Mouse (Mus musculus): ENCODE data around the gene Atp6v1b1. TPM values are rescaled to one million over a fixed set of nuclear protein-coding genes. Genes with fewer than 3 reads are reported as not detected.

Gene Atp6v1b1
- polyA plus RNA-seq, 1 experiment from 2014 or later, result 15.8 TPM

GRCm38 (mm10) chr6:83744126-83744525 lies 1.3 kb downstream of the Atp6v1b1 start:
- Histone ChIP-seq H3K4me1 (ENCODE audit: insufficient read depth, low read length) (no peaks in the 10 kb centered on the region), H3K9me3 (ENCODE audit: low read length) (no peaks in the 10 kb centered on the region), H3K27me3 (ENCODE audit: insufficient read depth, low read length) (0 out of 2 replicates have a peak, but pooled peaks cover 5% of the 10 kb centered on the region), H3K4me3 (ENCODE audit: low read length) (no peak overlapping the region), H3K4me2 (replicated peaks; ENCODE audit: low read depth, low read length) (peak overlapping the region; percentile 14; the same call in 1 of the 2 replicates), H3K36me3 (ENCODE audit: insufficient read depth, low read length) (no peaks in the 10 kb centered on the region), H3K27ac (ENCODE audit: low read length) (peak overlapping the region; percentile 59), H3K9ac (replicated peaks; ENCODE audit: low read length) (no peak overlapping the region)
- peak; percentile 73 for ATAC-seq (ENCODE audit: low FRiP score, low TSS enrichment)
- 61% methylated on average over 5 of the region's 5 CpGs for WGBS

GRCm38 (mm10) chr6:83744557-83744956 lies 1.8 kb downstream of the Atp6v1b1 start:
- H3K9ac ChIP-seq (replicated peaks; ENCODE audit: low read length), result no peak overlapping the region
- H3K36me3 ChIP-seq (ENCODE audit: insufficient read depth, low read length), result no peaks in the 10 kb centered on the region
- 0 out of 2 replicates have a peak, but pooled peaks cover 5% of the 10 kb centered on the region for H3K27me3 ChIP-seq (ENCODE audit: insufficient read depth, low read length)
- peak; percentile 36; the same call in 1 of the 2 replicates for ATAC-seq (ENCODE audit: low FRiP score, low TSS enrichment)
- no peak overlapping the region for H3K4me3 ChIP-seq (ENCODE audit: low read length)
- WGBS, result 65% methylated on average over 5 of the region's 5 CpGs
- H3K27ac ChIP-seq (ENCODE audit: low read length), result peak overlapping the region; percentile 59; the same call in 1 of the 2 replicates
- H3K9me3 ChIP-seq (ENCODE audit: low read length), result no peaks in the 10 kb centered on the region
- no peaks in the 10 kb centered on the region for H3K4me1 ChIP-seq (ENCODE audit: insufficient read depth, low read length)
- H3K4me2 ChIP-seq (replicated peaks; ENCODE audit: low read depth, low read length), result peak overlapping the region; percentile 14; the same call in 1 of the 2 replicates

DNA sequence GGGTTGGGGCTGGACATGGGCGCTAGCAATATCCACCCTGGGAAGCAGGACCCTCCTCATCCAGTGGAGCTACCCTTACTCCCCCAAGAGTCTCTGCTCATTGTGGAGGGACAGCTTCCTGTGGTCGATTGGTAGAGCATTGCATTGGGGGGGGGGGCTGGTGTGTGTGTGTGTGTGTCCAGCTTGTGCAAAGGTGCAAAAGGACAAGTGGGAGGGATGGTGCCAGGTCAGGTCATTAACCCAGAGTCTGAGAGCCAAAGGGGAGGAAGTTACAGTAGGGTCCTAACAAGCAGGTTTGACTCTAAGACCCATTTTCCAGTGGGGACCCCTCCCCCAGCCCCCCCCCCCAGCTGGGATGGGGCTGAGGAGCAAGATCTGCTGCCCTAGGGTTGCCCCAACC lies 2.7 kb downstream of the Atp6v1b1 start:
- Histone ChIP-seq H3K27ac (ENCODE audit: low read length) (no peak overlapping the region), H3K4me1 (ENCODE audit: insufficient read depth, low read length) (no peaks in the 10 kb centered on the region), H3K9me3 (ENCODE audit: low read length) (no peaks in the 10 kb centered on the region), H3K4me3 (ENCODE audit: low read length) (no peak overlapping the region), H3K4me2 (replicated peaks; ENCODE audit: low read depth, low read length) (no peak overlapping the region), H3K9ac (replicated peaks; ENCODE audit: low read length) (no peak overlapping the region), H3K27me3 (ENCODE audit: insufficient read depth, low read length) (0 out of 2 replicates have a peak, but pooled peaks cover 5% of the 10 kb centered on the region), H3K36me3 (ENCODE audit: insufficient read depth, low read length) (no peaks in the 10 kb centered on the region)
- WGBS, result 51% methylated on average over 2 of the region's 2 CpGs
- ATAC-seq (ENCODE audit: low FRiP score, low TSS enrichment), result no peak

- Histone ChIP-seq H3K27me3 (ENCODE audit: insufficient read depth, low read length) (peaks cover 19% of the 10 kb centered on the region; the same call in 1 of the 2 replicates), H3K27ac (ENCODE audit: low read length) (no peak overlapping the region), H3K36me3 (ENCODE audit: insufficient read depth, low read length) (no peaks in the 10 kb centered on the region), H3K4me2 (replicated peaks; ENCODE audit: low read depth, low read length) (no peak overlapping the region), H3K4me1 (ENCODE audit: insufficient read depth, low read length) (no peaks in the 10 kb centered on the region), H3K9me3 (ENCODE audit: low read length) (no peaks in the 10 kb centered on the region), H3K4me3 (ENCODE audit: low read length) (no peak overlapping the region), H3K9ac (replicated peaks; ENCODE audit: low read length) (no peak overlapping the region)
- no peak for ATAC-seq (ENCODE audit: low FRiP score, low TSS enrichment)
- 33% methylated on average over 3 of the region's 3 CpGs for WGBS
These were observed 6.5 kb downstream of the Atp6v1b1 start for GRCm38 (mm10) chr6:83749286-83749685.

- 6% methylated on average over 11 of the region's 11 CpGs for WGBS
- Histone ChIP-seq H3K9me3 (ENCODE audit: low read length) (no peaks in the 10 kb centered on the region), H3K9ac (replicated peaks; ENCODE audit: low read length) (peak overlapping the region; percentile 42), H3K4me2 (replicated peaks; ENCODE audit: low read depth, low read length) (no peak overlapping the region), H3K27ac (ENCODE audit: low read length) (no peak overlapping the region), H3K27me3 (ENCODE audit: insufficient read depth, low read length) (peaks cover 19% of the 10 kb centered on the region), H3K4me1 (ENCODE audit: insufficient read depth, low read length) (no peaks in the 10 kb centered on the region), H3K36me3 (ENCODE audit: insufficient read depth, low read length) (no peaks in the 10 kb centered on the region), H3K4me3 (ENCODE audit: low read length) (no peak overlapping the region)
- no peak for ATAC-seq (ENCODE audit: low FRiP score, low TSS enrichment)
These were observed 7.4 kb downstream of the Atp6v1b1 start for GRCm38 (mm10) chr6:83750171-83750684.

GRCm38 (mm10) chr6:83756051-83756450 lies 13.3 kb downstream of the Atp6v1b1 start:
- Histone ChIP-seq H3K27ac (ENCODE audit: low read length) (no peak overlapping the region), H3K4me3 (ENCODE audit: low read length) (no peak overlapping the region), H3K36me3 (ENCODE audit: insufficient read depth, low read length) (no peaks in the 10 kb centered on the region), H3K27me3 (ENCODE audit: insufficient read depth, low read length) (peaks cover 53% of the 10 kb centered on the region), H3K4me1 (ENCODE audit: insufficient read depth, low read length) (no peaks in the 10 kb centered on the region), H3K4me2 (replicated peaks; ENCODE audit: low read depth, low read length) (no peak overlapping the region), H3K9ac (replicated peaks; ENCODE audit: low read length) (no peak overlapping the region), H3K9me3 (ENCODE audit: low read length) (no peaks in the 10 kb centered on the region)
- WGBS, result 74% methylated on average over 9 of the region's 9 CpGs
- no peak for ATAC-seq (ENCODE audit: low FRiP score, low TSS enrichment)

DNA sequence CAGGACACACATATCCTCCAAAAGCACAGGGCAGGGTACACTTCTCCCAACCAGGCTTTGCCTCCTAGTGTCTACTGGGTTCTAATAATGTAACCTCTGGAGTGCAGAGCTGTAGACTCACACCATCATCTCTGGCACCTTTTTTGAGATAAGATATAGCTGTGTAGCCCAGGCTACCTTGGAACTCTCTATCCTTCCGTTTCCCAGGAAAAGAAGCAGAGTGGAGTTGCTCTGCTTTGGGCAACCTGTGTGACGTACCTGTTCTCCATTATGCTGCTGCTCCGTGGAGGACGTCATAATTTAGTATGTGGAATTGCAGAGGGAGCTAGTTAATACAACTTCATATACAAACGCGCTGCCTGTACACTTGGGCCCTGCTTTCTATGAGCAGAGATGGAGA lies 19.6 kb downstream of the Atp6v1b1 start, which contains the start of gene Ankrd53:
Gene Ankrd53, plus strand, starts transcription at position 301 of the 400 bp plus-strand sequence.
- Histone ChIP-seq H3K27ac (ENCODE audit: low read length) (no peak within 1 kb of the TSS), H3K36me3 (ENCODE audit: insufficient read depth, low read length) (no peaks in the 10 kb centered on the region), H3K4me3 (ENCODE audit: low read length) (peak within 1 kb of the TSS; percentile 42), H3K9ac (replicated peaks; ENCODE audit: low read length) (peak within 1 kb of the TSS; percentile 53), H3K4me1 (ENCODE audit: insufficient read depth, low read length) (peaks cover 9% of the 10 kb centered on the region), H3K27me3 (ENCODE audit: insufficient read depth, low read length) (peaks cover 47% of the 10 kb centered on the region), H3K9me3 (ENCODE audit: low read length) (no peaks in the 10 kb centered on the region), H3K4me2 (replicated peaks; ENCODE audit: low read depth, low read length) (peak within 1 kb of the TSS; percentile 72)
- WGBS, result 21% methylated on average over 6 of the region's 6 CpGs
- ATAC-seq (ENCODE audit: low FRiP score, low TSS enrichment), result no peak

- peak overlapping the region; percentile 53 for H3K9ac ChIP-seq (replicated peaks; ENCODE audit: low read length)
- H3K4me1 ChIP-seq (ENCODE audit: insufficient read depth, low read length), result peaks cover 9% of the 10 kb centered on the region
- WGBS, result 1% methylated on average over 35 of the region's 35 CpGs
- peak overlapping the region; percentile 72 for H3K4me2 ChIP-seq (replicated peaks; ENCODE audit: low read depth, low read length)
- no peaks in the 10 kb centered on the region for H3K36me3 ChIP-seq (ENCODE audit: insufficient read depth, low read length)
- peak overlapping the region; percentile 42 for H3K4me3 ChIP-seq (ENCODE audit: low read length)
- no peak overlapping the region for H3K27ac ChIP-seq (ENCODE audit: low read length)
- peak; percentile 78 for ATAC-seq (ENCODE audit: low FRiP score, low TSS enrichment)
- H3K27me3 ChIP-seq (ENCODE audit: insufficient read depth, low read length), result peaks cover 41% of the 10 kb centered on the region
- H3K9me3 ChIP-seq (ENCODE audit: low read length), result no peaks in the 10 kb centered on the region
These were observed 20.2 kb downstream of the Atp6v1b1 start for GRCm38 (mm10) chr6:83762880-83763431.

GRCm38 (mm10) chr6:83766982-83767381 lies 24.2 kb downstream of the Atp6v1b1 start:
- peaks cover 21% of the 10 kb centered on the region for H3K36me3 ChIP-seq (ENCODE audit: insufficient read depth, low read length)
- no peak for ATAC-seq (ENCODE audit: low FRiP score, low TSS enrichment)
- H3K27ac ChIP-seq (ENCODE audit: low read length), result no peak overlapping the region
- 78% methylated on average over 3 of the region's 3 CpGs for WGBS
- H3K27me3 ChIP-seq (ENCODE audit: insufficient read depth, low read length), result peaks cover 9% of the 10 kb centered on the region
- no peak overlapping the region for H3K9ac ChIP-seq (replicated peaks; ENCODE audit: low read length)
- peaks cover 9% of the 10 kb centered on the region for H3K4me1 ChIP-seq (ENCODE audit: insufficient read depth, low read length)
- no peak overlapping the region for H3K4me2 ChIP-seq (replicated peaks; ENCODE audit: low read depth, low read length)
- H3K4me3 ChIP-seq (ENCODE audit: low read length), result no peak overlapping the region
- H3K9me3 ChIP-seq (ENCODE audit: low read length), result no peaks in the 10 kb centered on the region

- no peak overlapping the region for H3K4me3 ChIP-seq (ENCODE audit: low read length)
- no peak overlapping the region for H3K27ac ChIP-seq (ENCODE audit: low read length)
- ATAC-seq (ENCODE audit: low FRiP score, low TSS enrichment), result no peak
- no peaks in the 10 kb centered on the region for H3K9me3 ChIP-seq (ENCODE audit: low read length)
- no peaks in the 10 kb centered on the region for H3K27me3 ChIP-seq (ENCODE audit: insufficient read depth, low read length)
- H3K4me2 ChIP-seq (replicated peaks; ENCODE audit: low read depth, low read length), result no peak overlapping the region
- WGBS, result 46% methylated on average over 5 of the region's 5 CpGs
- no peaks in the 10 kb centered on the region for H3K4me1 ChIP-seq (ENCODE audit: insufficient read depth, low read length)
- peaks cover 31% of the 10 kb centered on the region for H3K36me3 ChIP-seq (ENCODE audit: insufficient read depth, low read length)
- H3K9ac ChIP-seq (replicated peaks; ENCODE audit: low read length), result no peak overlapping the region
These were observed 25.7 kb downstream of the Atp6v1b1 start for GRCm38 (mm10) chr6:83768485-83768884.
